Mouse (Mus musculus) hindbrain, embryonic 14.5 days (tissue): ENCODE data around the gene Fgfr2. TPM values are rescaled to one million over a fixed set of nuclear protein-coding genes. Genes with fewer than 3 reads are reported as not detected.

ENCODE experiments used
- ATAC-seq: fragments of 200-750 bp; cut with Nextera tagmentation; 2 replicates; pipeline ENCODE4 v1.8.0; 2017; ENCODE audit warnings: moderate number of reproducible peaks, mild to moderate bottlenecking, moderate TSS enrichment, moderate library complexity; ENCODE audit not compliant: low FRiP score
- DNase-seq: peaks from one replicate; pipeline ENCODE4 v3.0.0-alpha.2; 2015; ENCODE audit warnings: low spot score
- H3K27ac ChIP-seq: fragments of 300-500 bp; sonication (generic); 2 replicates; pipeline ENCODE4 v1.5.1; 2014; ENCODE audit warnings: mild to moderate bottlenecking, moderate library complexity
- H3K27me3 ChIP-seq: fragments of 300-500 bp; sonication (generic); 2 replicates; pipeline ENCODE4 v1.6.1; 2014; ENCODE audit warnings: mild to moderate bottlenecking, low read length, mixed read lengths; ENCODE audit not compliant: control insufficient read depth, insufficient read depth
- H3K36me3 ChIP-seq: fragments of 300-500 bp; sonication (generic); replicated peaks from 2 replicates; pipeline ENCODE4 v1.6.1; 2014; ENCODE audit not compliant: control insufficient read depth, insufficient read depth
- H3K4me1 ChIP-seq: fragments of 300-500 bp; sonication (generic); replicated peaks from 2 replicates; pipeline ENCODE4 v1.6.1; 2014; ENCODE audit warnings: antibody characterized with exemption, low read length, mixed read lengths; ENCODE audit not compliant: control insufficient read depth, insufficient read depth
- H3K4me2 ChIP-seq: fragments of 300-500 bp; sonication (generic); replicated peaks from 2 replicates; pipeline ENCODE4 v1.6.1; 2014; ENCODE audit warnings: mild to moderate bottlenecking, moderate library complexity
- H3K4me3 ChIP-seq: fragments of 300-500 bp; sonication (generic); replicated peaks from 2 replicates; pipeline ENCODE4 v1.5.1; 2014; ENCODE audit warnings: mild to moderate bottlenecking, low read length
- H3K9ac ChIP-seq: fragments of 300-500 bp; sonication (generic); 2 replicates; pipeline ENCODE4 v1.6.1; 2014
- H3K9me3 ChIP-seq: fragments of 300-500 bp; sonication (generic); 2 replicates; pipeline ENCODE4 v1.6.1; 2016; ENCODE audit warnings: low read length; ENCODE audit not compliant: control insufficient read depth
- WGBS: fragments of 180-500 bp; shearing (Covaris S2); extraction: QIAGEN DNeasy Blood & Tissue Kit; methylation state at CpG from one replicate; pipeline ENCODE4 v1.1.7; 2014; 5-methylcytosine and 5-hydroxymethylcytosine counted together
- polyA plus RNA-seq: library from polyadenylated mRNA; unstranded; fragments of >200 nt; fragmentation: Nextera tagmentation; extraction: Ambion mirVana; gene quantifications from 2 replicates; pipeline ENCODE4 v1.2.1, GENCODE M21; 2014

The Fgfr2 gene
- polyA plus RNA-seq, 1 experiment from 2014 or later: 43.5 TPM

GRCm38 (mm10) chr7:132681296-132681695 lies 441.9 kb downstream of the Fgfr2 start:
- Histone ChIP-seq H3K4me3 (no peak overlapping the region), H3K4me1 (no peaks in the 10 kb centered on the region), H3K36me3 (no peaks in the 10 kb centered on the region), H3K27ac (no peak overlapping the region), H3K9ac (no peak overlapping the region), H3K9me3 (no peaks in the 10 kb centered on the region), H3K27me3 (no peaks in the 10 kb centered on the region), H3K4me2 (no peak overlapping the region)
- no peak for DNase-seq
- no peak for ATAC-seq
- WGBS: 89% methylated on average over 11 of the region's 11 CpGs

DNA sequence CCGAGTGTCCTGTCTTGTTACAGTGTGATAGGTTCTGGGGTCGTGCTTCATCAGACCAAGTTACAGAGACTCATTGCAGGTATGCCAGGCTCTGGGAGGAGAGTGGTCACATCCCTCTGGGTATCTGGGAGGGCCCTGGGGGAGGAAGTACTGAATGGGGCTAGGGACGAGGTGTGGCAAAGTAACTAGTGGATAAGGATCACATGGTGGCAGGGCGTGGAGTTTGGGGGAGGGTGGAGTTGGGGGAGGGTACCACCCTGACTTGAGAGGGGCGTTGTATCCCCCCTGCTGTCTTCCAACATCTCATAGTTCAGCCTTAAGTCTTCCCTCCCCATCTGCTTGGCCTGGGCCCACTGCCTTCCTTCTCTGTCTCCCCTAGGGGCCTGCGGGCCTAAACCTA lies 443.6 kb downstream of the Fgfr2 start:
- no peaks in the 10 kb centered on the region for H3K27me3 ChIP-seq
- no peak for ATAC-seq
- H3K9me3 ChIP-seq: no peaks in the 10 kb centered on the region
- no peak overlapping the region for H3K9ac ChIP-seq
- no peak overlapping the region for H3K4me2 ChIP-seq
- WGBS: 87% methylated on average over 6 of the region's 6 CpGs
- no peaks in the 10 kb centered on the region for H3K4me1 ChIP-seq
- H3K36me3 ChIP-seq: no peaks in the 10 kb centered on the region
- no peak overlapping the region for H3K4me3 ChIP-seq
- DNase-seq: no peak
- no peak overlapping the region for H3K27ac ChIP-seq

DNA sequence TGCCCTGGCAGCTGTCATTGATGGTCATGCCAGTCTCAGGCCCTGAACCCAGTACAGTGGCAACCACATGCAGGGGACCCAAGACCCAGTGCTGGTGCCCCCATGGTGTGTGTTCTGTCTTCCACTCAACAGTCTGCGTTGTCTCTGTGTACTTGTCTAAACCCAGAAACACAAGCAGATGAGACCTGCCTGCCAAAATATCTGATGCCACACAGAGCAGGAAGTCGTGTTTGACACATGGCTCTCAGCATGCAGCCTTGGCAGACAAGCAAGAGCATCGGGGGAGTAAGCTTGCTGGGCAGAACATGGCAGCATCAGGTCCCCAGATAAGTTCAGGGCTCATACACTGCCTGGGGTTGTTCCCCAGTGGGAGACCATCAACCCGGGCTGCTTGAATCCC lies 444.0 kb downstream of the Fgfr2 start:
- Histone ChIP-seq H3K4me3 (no peak overlapping the region), H3K27ac (no peak overlapping the region), H3K4me1 (no peaks in the 10 kb centered on the region), H3K9me3 (no peaks in the 10 kb centered on the region), H3K27me3 (no peaks in the 10 kb centered on the region), H3K4me2 (no peak overlapping the region), H3K9ac (no peak overlapping the region), H3K36me3 (no peaks in the 10 kb centered on the region)
- ATAC-seq (no peak), DNase-seq (no peak)
- WGBS: 60% methylated on average over 4 of the region's 4 CpGs

GRCm38 (mm10) chr7:132675922-132676321 lies 447.2 kb downstream of the Fgfr2 start:
- no peaks in the 10 kb centered on the region for H3K9me3 ChIP-seq
- no peak overlapping the region for H3K4me2 ChIP-seq
- no peaks in the 10 kb centered on the region for H3K27me3 ChIP-seq
- DNase-seq (no peak), ATAC-seq (no peak)
- H3K4me3 ChIP-seq: no peak overlapping the region
- H3K27ac ChIP-seq: no peak overlapping the region
- H3K9ac ChIP-seq: no peak overlapping the region
- no peaks in the 10 kb centered on the region for H3K36me3 ChIP-seq
- WGBS: 91% methylated on average over 2 of the region's 2 CpGs
- H3K4me1 ChIP-seq: no peaks in the 10 kb centered on the region

DNA sequence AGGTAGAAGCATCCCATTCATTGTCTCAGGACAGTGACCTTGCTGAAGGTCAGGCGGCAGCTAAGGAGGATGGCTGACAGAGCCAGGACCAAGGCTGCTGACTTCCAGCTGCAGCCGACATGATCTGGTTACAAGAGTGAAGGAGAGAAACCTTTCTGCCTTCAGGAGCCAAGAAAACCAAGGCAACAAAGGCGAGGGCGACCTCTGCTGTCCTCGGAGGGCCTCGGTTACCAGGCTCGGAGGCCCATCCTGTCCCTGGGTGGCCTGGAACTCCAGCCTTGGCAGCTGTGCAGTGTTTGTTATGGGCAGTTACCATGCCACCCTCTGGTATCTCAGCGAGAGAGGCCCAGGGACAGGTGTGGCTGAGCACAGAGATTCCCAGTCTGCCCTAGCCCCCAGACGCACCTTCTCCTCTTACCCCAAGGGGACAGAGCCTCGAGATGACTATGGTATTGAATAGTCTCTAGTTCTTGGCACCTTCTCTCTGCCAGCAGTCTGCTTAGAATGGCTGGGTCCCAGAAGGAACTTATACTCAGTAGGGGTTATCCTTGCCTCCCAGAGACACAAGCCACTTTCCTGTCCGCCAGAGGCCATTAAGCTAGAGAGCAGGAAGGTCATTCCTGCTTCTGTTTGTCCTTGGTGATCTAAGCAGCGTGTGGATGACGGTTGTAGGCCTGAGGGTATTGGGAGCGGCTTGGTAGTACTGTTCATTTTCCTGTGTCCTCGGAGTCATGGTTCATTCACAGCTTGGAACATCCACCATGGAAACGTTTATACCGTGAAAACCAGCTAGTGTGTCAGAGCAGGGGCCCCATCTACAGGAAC lies 449.0 kb downstream of the Fgfr2 start:
- Histone ChIP-seq H3K36me3 (no peaks in the 10 kb centered on the region), H3K27me3 (no peaks in the 10 kb centered on the region), H3K4me2 (no peak overlapping the region), H3K4me1 (no peaks in the 10 kb centered on the region), H3K4me3 (no peak overlapping the region), H3K9ac (no peak overlapping the region), H3K27ac (no peak overlapping the region), H3K9me3 (no peaks in the 10 kb centered on the region)
- DNase-seq (peak; percentile 25), ATAC-seq (no peak)
- WGBS: 58% methylated on average over 17 of the region's 17 CpGs

- H3K9ac ChIP-seq: no peak overlapping the region
- ATAC-seq: no peak
- WGBS: 75% methylated on average over 7 of the region's 7 CpGs
Measured at GRCm38 (mm10) chr7:132672481-132672959, 450.6 kb downstream of the Fgfr2 start.

GRCm38 (mm10) chr7:132670863-132671165 lies 452.3 kb downstream of the Fgfr2 start:
- no peak overlapping the region for H3K9ac ChIP-seq
- H3K36me3 ChIP-seq: no peaks in the 10 kb centered on the region
- whole genome bisulfite sequencing: 98% methylated on average over 3 of the region's 3 CpGs
- no peak for DNase-seq
- no peak for ATAC-seq
- H3K27ac ChIP-seq: no peak overlapping the region
- H3K4me1 ChIP-seq: no peaks in the 10 kb centered on the region
- H3K4me3 ChIP-seq: no peak overlapping the region
- no peaks in the 10 kb centered on the region for H3K9me3 ChIP-seq
- H3K27me3 ChIP-seq: no peaks in the 10 kb centered on the region
- no peak overlapping the region for H3K4me2 ChIP-seq

More at GRCm38 (mm10) chr7:132672481-132672959, 450.6 kb downstream of the Fgfr2 start:
- H3K9me3 ChIP-seq: no peaks in the 10 kb centered on the region
- no peak overlapping the region for H3K4me2 ChIP-seq
- no peak overlapping the region for H3K27ac ChIP-seq
- DNase-seq: no peak
- H3K4me3 ChIP-seq: no peak overlapping the region
- no peaks in the 10 kb centered on the region for H3K27me3 ChIP-seq
- H3K4me1 ChIP-seq: no peaks in the 10 kb centered on the region
- H3K36me3 ChIP-seq: no peaks in the 10 kb centered on the region

GRCm38 (mm10) chr7:132669999-132670862 lies 452.9 kb downstream of the Fgfr2 start:
- Histone ChIP-seq H3K9ac (no peak overlapping the region), H3K27me3 (no peaks in the 10 kb centered on the region), H3K4me2 (no peak overlapping the region), H3K27ac (no peak overlapping the region), H3K36me3 (no peaks in the 10 kb centered on the region), H3K4me1 (no peaks in the 10 kb centered on the region), H3K4me3 (no peak overlapping the region), H3K9me3 (no peaks in the 10 kb centered on the region)
- 85% methylated on average over 20 of the region's 20 CpGs for WGBS
- ATAC-seq (no peak), DNase-seq (no peak)

DNA sequence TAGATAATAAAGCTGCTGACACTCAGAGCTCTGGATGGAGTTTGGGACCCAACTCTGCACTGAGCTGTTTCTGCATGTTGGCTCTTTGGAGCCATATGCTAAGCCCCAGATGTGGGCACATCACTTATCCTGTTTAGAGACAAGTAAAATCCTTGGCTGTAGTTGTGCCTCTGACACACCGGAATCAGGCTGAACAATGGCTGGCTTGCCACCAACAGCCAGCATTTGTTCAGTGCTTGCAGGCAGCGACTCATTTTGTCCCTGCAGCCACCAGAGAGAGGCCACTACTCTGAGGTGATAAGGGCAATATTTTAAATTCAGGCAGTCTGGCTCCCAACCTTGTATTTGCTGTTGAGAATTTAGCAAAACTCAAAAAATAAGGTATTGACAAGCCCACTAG lies 454.5 kb downstream of the Fgfr2 start:
- Histone ChIP-seq H3K4me3 (no peak overlapping the region), H3K9ac (no peak overlapping the region), H3K27me3 (no peaks in the 10 kb centered on the region), H3K36me3 (no peaks in the 10 kb centered on the region), H3K4me1 (no peaks in the 10 kb centered on the region), H3K9me3 (no peaks in the 10 kb centered on the region), H3K27ac (no peak overlapping the region), H3K4me2 (no peak overlapping the region)
- ATAC-seq: no peak
- DNase-seq: no peak
- WGBS: 61% methylated on average over 2 of the region's 2 CpGs
